Mouse (Mus musculus): ENCODE data around the gene Psenen.

GRCm38 (mm10) chr7:30579950-30580349 is 16.5 kb upstream of the Psenen start:
- no peak for TF ChIP-seq CTCF (conservative IDR thresholded peaks at IDR 0.05; ENCODE audit: insufficient read depth, insufficient read length, low read depth, low read length)
- TF ChIP-seq POLR2A (IDR thresholded peaks at IDR 0.05; ENCODE audit: low read depth, low read length), result no peak

All from kidney, adult 2 months (tissue).